Mouse (Mus musculus) adrenal gland, postnatal 14 days (tissue): ENCODE measurements around the gene Glb1. TPM values are rescaled to one million over a fixed set of nuclear protein-coding genes. Genes with fewer than 3 reads are reported as not detected.
"Not testable (repeated sequence)": the region's sequence is repeated elsewhere in the genome, so short reads cannot be mapped to it uniquely, and the experiment has no call there.

ENCODE experiments used
- DNase-seq: peaks from one replicate; pipeline ENCODE4 v3.0.0; 2021; ENCODE audit warnings: mixed read lengths
- total RNA-seq: library from RNA; stranded (reverse); gene quantifications from 2 replicates; pipeline ENCODE4 v1.2.3, GENCODE M21; 2021

Gene Glb1
- total RNA-seq, 1 experiment from 2014 or later: 25.6 TPM

DNA sequence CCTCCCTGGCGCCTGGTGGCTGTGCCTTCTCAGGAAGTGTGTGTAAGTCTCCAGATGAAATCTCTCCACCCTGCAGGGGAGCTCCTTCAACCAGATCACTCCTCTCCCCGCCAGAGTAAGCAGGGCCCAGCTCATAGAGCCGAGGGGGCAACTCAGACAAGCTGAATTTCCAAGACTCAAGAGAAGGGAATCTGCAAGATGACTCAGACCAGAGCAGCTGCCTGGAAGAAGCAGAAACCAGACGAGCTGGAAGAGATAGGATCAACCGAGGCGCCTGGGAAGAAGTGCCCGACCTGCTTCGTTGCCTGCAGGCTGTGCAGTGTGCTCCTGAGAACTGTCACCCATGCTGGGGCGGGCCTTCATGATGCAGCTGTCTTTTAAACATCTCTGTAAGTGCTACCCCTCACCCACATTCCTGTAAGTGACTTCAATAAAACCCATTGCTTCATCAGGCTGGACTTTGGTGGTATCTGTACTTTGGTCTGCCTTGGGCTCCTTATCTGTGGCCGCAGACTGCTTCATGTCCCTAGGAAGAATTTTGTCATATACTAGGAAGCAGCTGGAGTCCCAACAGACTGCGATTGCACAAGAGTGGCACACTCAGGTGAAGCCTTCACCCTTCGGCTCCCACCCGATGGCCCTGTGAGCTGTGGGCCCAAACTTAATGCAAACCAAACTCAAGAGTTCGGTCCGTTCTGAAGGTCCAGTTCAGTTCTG is 102.0 kb downstream of the Glb1 start:
- no peak for DNase-seq

DNA sequence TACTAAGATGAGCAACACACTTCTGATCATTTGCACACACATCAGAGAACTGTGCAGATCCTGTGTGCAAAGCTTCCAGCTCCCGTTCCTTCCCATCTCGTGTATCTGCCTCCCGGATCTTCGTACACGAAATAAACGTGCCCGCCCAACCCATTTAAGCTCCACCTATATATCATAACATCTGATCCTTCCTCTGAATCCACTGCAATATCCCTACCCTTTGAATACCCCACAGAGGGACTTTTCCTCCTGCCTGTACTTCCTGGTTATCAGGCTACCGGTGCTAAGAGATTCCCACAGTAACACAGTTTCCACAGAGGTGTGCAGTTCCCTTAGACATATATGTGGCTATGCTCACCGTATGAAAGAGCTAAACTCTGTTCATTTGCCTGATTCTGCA is 103.9 kb downstream of the Glb1 start, which contains the start of gene Ccr4:
Gene Ccr4, minus strand, starts transcription at position 101 of the 400 bp plus-strand sequence.
- no peak for DNase-seq

DNA sequence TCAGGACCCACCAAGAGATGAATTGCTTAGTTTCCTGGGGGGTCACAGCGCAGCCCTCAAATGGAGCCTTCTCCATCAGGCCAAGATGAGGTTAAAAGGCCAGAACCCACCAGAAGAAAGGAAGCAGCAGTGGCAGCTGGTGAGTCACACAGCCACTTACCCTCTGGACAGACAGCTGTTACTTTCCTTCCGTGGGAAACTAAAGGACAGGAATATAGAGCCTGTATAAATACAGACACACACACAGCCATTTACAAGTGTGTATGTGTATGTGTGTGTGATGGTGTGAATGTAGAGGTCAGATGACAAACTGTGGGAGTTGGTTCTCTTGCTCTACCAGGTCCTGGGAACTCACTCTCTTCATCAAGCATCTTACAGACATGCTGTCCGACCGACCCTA is 105.7 kb downstream of the Glb1 start:
- no peak for DNase-seq

DNA sequence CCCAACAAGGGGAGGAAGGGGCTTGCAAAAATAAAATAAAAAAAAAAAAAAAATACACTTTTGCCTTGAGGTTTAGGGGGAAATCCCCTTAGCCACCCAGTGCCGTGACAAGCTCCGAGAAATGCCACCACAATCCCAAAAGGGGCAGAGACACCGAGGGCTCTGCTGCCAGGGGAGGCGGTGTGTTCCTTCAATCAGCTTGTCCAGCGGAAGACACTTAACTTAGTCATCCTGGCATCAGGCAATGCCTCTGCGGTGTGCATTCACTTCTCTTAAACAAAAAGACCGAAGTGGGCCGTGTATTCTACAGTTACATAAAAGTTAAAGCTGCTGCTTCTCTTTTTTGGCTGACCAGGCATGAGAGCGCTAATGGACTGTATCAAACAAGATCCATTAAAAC is 106.5 kb downstream of the Glb1 start:
- DNase-seq: no peak

DNA sequence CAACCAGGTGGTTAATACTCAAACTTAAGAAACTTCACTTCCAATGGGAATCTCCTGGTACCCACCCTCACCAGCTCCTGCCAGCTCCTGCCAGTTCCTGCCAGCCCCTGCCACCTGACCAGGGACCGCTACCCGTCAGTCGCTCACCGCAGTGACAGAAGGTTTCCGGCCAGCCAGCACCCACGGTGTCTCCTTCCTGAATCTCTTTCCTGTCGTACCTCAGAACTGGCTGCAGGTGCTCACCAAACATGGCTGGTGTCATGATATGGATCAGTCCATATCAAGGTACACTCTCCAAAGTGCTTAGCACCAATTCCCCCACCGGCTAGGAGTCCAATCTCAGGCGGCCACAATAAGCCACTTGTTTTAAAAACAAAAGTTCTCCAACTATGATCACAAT is 108.9 kb downstream of the Glb1 start:
- no peak for DNase-seq

DNA sequence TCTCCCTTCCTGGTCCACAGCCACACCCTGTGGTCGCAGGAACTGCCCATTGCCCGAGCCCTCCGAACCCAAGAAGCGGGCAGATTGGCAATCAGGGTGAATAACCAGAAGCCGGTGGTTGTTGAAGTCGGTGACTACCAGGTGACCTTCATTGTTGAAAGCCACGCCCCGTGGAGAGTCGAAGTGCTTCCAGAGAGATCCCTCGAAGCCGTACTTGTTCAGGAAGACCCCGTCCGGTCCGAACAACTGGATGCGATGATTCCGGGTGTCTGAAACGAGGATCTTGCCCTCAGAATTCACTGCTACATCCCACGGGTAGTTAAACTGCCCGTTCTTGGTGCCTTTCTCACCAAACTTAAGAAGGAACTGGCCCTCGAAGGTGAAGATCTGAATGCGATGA is 112.0 kb downstream of the Glb1 start:
- no peak for DNase-seq

DNA sequence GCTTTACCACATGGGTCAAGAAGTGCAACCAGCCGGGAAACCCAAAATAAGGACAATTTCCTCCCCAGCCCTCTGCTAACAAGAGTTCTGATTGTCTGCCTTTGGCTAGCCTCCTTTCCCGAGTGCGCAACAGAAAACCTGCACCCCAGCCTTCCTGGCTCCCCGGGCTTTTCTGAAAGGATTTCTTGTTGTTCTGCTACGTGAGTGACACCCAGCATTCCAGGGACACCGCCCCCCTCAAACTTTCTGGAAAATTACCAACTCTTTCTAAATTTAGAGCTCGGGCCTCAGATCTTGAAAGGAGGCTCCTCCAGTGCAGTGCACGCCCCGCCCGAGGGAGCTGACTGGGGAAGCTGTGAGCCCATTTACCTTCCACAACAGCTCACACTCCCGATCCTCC is 114.5 kb downstream of the Glb1 start, which contains the start of gene C130032M10Rik:
Gene C130032M10Rik, plus strand, starts transcription at position 334 of the 400 bp plus-strand sequence.
- DNase-seq: peak; percentile 23

DNA sequence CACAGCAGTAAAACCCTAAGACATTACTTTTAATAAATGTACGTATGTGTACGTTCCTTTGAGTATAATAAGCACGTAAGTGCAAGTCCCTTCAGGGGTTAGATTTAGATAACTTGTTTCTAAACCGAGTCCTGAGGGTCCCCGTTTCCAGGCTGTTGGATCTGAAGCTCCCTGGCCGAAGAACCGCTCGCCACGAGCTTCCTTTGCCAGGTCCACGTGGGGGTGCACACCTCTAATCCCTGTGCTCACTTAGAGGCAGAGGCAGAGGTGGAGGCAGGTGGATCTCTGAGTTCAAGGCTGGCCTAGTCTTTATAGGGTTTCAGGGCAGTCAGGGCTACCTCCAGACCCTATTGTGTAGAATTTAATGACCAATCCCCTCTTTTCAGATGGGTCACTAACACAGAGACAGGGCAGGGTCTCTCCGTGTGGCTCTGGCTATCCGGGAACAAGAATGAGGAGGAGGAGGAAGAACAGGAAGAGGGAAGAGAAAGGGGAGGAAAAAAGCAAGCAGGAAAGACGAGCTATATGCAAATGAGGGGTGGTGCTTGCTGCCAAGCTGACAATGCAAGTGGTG is 117.1 kb downstream of the Glb1 start:
- no peak for DNase-seq

DNA sequence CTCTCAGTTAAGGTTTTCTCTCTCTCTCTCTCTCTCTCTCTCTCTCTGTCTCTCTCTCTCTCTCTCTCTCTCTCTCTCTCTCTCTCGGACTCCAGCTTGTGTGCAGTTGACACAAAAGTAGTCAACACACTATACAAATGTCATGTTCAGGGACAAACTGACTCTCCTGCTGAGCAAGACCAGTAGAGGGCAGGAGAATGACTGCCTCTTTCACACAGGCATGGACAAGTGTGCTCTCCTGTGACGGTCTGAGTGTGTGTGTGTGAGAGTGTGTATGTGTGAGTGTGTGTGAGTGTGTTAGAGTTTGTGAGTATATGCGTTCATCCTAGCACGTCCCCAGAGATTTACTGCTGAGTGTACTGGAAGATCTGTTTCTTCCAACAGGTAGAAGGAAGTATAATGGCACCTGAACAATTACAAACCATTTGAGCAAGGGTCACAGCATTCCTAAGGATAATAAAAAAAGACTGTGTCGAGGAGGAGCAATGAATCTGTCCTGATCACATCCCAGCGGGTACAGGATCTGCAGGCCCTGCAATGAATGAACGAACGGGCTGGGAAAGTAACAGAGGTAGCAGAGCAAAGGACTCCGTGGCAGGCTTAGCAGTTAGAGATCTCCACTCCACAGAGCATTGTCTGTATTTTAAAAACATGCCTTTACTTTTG is 118.1 kb downstream of the Glb1 start:
- no peak for DNase-seq

DNA sequence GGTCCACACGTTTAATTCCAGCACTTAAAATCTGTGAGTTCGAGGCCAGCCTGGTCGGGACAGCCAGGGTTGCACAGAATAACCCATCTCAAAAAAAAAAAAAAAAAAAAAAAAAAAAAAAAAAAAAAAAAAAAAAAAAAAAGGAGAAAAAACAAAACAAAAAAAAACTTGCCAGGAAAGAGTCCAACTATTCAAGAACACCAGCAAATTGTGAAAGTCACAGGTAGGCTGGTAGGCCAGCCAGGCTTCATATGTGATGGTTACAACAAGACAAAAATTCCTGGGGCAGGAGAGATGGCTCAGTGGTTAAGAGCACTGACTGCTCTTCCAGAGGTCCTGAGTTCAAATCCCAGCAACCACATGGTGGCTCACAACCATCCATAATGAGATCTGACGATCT is 119.7 kb downstream of the Glb1 start:
- not testable (repeated sequence) for DNase-seq

DNA sequence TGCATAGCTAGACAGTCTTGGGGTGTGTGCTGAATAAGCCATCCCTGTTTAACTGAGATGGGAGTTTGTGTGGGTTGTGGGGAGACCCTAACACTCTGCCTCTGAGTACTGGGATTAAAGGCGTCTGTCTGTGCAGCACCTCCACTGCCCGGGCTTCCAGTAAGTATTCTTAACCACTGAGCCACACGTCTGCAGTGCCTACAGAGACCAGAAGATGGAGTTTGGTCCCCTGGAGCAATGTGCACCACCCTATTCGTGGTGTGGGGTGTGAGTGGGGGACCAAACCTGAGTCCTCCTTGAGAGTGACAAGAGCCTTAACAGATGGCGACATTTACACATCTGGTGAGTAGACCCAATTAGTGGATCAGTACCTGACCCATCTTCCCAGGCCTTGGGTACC is 121.2 kb downstream of the Glb1 start:
- DNase-seq: no peak

DNA sequence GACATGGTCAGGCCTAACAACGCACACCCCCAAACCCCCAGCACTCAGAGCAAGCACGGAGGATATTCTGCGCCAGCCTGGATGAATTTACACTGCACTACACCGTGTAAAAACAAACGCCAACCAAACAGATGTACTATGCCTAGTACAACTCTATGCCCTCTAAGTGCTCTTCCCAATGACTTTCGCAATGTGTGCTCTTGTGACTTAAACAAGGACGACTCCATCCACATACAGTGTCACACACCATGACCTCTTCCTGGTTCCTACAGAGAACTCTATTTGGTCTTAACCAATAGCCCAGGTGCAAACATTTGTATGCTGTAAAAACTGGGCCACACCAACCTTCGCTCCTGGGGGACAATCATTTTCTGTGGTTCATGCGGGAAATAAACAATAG is 121.6 kb downstream of the Glb1 start:
- no peak for DNase-seq

Other genes with a start within 250 kb of the Glb1 start
- not detected in 2 replicates for gene Bcl2a1c, start 70.9 kb upstream of the Glb1 start, total RNA-seq
- 84.4 and 85.4 TPM in 2 replicates for gene Crtap, start 10.4 kb upstream of the Glb1 start, total RNA-seq
- 6.9 and 8.2 TPM in 2 replicates for gene Tmppe, start within 50 bp of the Glb1 start, total RNA-seq
- gene Ccr4, start 103.8 kb downstream of the Glb1 start, total RNA-seq: not detected in 2 replicates
- not detected in 2 replicates for gene C130032M10Rik, start 114.6 kb downstream of the Glb1 start, total RNA-seq
- 0.04 TPM in 1 of 2 replicates, not detected in the other for gene Trim71, start 163.3 kb downstream of the Glb1 start, total RNA-seq
- 33.9 and 36.5 TPM in 2 replicates for gene Cnot10, start 239.1 kb downstream of the Glb1 start, total RNA-seq